Mouse (Mus musculus): ENCODE results near the gene Cox15. TPM values are rescaled to one million over a fixed set of nuclear protein-coding genes. Genes with fewer than 3 reads are reported as not detected.

Gene Cox15
- polyA plus RNA-seq, 1 experiment, result 34.1 TPM

- no peak overlapping the region for H3K27ac ChIP-seq (replicated peaks; ENCODE audit: low read depth, low read length)
- H3K4me3 ChIP-seq (ENCODE audit: insufficient read depth, low read depth, low read length), result no peak overlapping the region
- no peaks in the 10 kb centered on the region for H3K4me1 ChIP-seq (ENCODE audit: control insufficient read depth, insufficient read depth, insufficient read length, low read length)
These were observed 47.9 kb downstream of the Cox15 start for GRCm38 (mm10) chr19:43704787-43705497.

GRCm38 (mm10) chr19:43704211-43704610, 48.6 kb downstream of the Cox15 start:
- no peak overlapping the region for H3K27ac ChIP-seq (replicated peaks; ENCODE audit: low read depth, low read length)
- no peaks in the 10 kb centered on the region for H3K4me1 ChIP-seq (ENCODE audit: control insufficient read depth, insufficient read depth, insufficient read length, low read length)
- no peak overlapping the region for H3K4me3 ChIP-seq (ENCODE audit: insufficient read depth, low read depth, low read length)

GRCm38 (mm10) chr19:43699763-43700155, 53.0 kb downstream of the Cox15 start:
- H3K4me1 ChIP-seq (ENCODE audit: control insufficient read depth, insufficient read depth, insufficient read length, low read length), result no peaks in the 10 kb centered on the region
- no peak overlapping the region for H3K27ac ChIP-seq (replicated peaks; ENCODE audit: low read depth, low read length)
- H3K4me3 ChIP-seq (ENCODE audit: insufficient read depth, low read depth, low read length), result no peak overlapping the region

- Histone ChIP-seq H3K27ac (replicated peaks; ENCODE audit: low read depth, low read length) (no peak overlapping the region), H3K4me3 (ENCODE audit: insufficient read depth, low read depth, low read length) (no peak overlapping the region), H3K4me1 (ENCODE audit: control insufficient read depth, insufficient read depth, insufficient read length, low read length) (no peaks in the 10 kb centered on the region)
These were observed 53.6 kb downstream of the Cox15 start for GRCm38 (mm10) chr19:43699021-43699762.

- Histone ChIP-seq H3K4me3 (ENCODE audit: insufficient read depth, low read depth, low read length) (no peak overlapping the region), H3K4me1 (ENCODE audit: control insufficient read depth, insufficient read depth, insufficient read length, low read length) (no peaks in the 10 kb centered on the region)
These were observed 55.0 kb downstream of the Cox15 start for GRCm38 (mm10) chr19:43697666-43698370.

GRCm38 (mm10) chr19:43695514-43695964, 57.3 kb downstream of the Cox15 start:
- Histone ChIP-seq H3K27ac (replicated peaks; ENCODE audit: low read depth, low read length) (no peak overlapping the region), H3K4me1 (ENCODE audit: control insufficient read depth, insufficient read depth, insufficient read length, low read length) (no peaks in the 10 kb centered on the region), H3K4me3 (ENCODE audit: insufficient read depth, low read depth, low read length) (no peak overlapping the region)

More at GRCm38 (mm10) chr19:43697666-43698370, 55.0 kb downstream of the Cox15 start:
- H3K27ac ChIP-seq (replicated peaks; ENCODE audit: low read depth, low read length), result no peak overlapping the region

GRCm38 (mm10) chr19:43692815-43693214, 60.0 kb downstream of the Cox15 start:
- H3K27ac ChIP-seq (replicated peaks; ENCODE audit: low read depth, low read length), result no peak overlapping the region
- no peaks in the 10 kb centered on the region for H3K4me1 ChIP-seq (ENCODE audit: control insufficient read depth, insufficient read depth, insufficient read length, low read length)
- no peak overlapping the region for H3K4me3 ChIP-seq (ENCODE audit: insufficient read depth, low read depth, low read length)

GRCm38 (mm10) chr19:43689419-43690246, 63.2 kb downstream of the Cox15 start, which contains the start of gene Entpd7:
Entpd7 (plus strand) TSS chr19:43689672.
- H3K4me3 ChIP-seq (ENCODE audit: insufficient read depth, low read depth, low read length), result peak within 1 kb of the TSS; percentile 77
- no peaks in the 10 kb centered on the region for H3K4me1 ChIP-seq (ENCODE audit: control insufficient read depth, insufficient read depth, insufficient read length, low read length)
- 0 out of 2 replicates have a peak within 1 kb of the TSS, but pooled peaks have one; percentile 23 for H3K27ac ChIP-seq (replicated peaks; ENCODE audit: low read depth, low read length)

Other genes with a start within 250 kb of the Cox15 start
- 21.7 and 26.5 TPM in 2 replicates for gene Got1, start 228.4 kb downstream of the Cox15 start, polyA plus RNA-seq (2012; ENCODE audit: insufficient read depth, insufficient read length, missing spikeins)
- not detected in 2 replicates for gene Nkx2-3, start 140.7 kb downstream of the Cox15 start, polyA plus RNA-seq (2012; ENCODE audit: insufficient read depth, insufficient read length, missing spikeins)
- 33.1 and 35.6 TPM in 2 replicates for gene Slc25a28, start 78.1 kb downstream of the Cox15 start, polyA plus RNA-seq (2012; ENCODE audit: insufficient read depth, insufficient read length, missing spikeins)
- gene Entpd7, start 63.3 kb downstream of the Cox15 start, polyA plus RNA-seq (2012; ENCODE audit: insufficient read depth, insufficient read length, missing spikeins), result 1.7 and 2.0 TPM in 2 replicates
- 19.4 and 22.1 TPM in 2 replicates for gene Cutc, start within 50 bp of the Cox15 start, polyA plus RNA-seq (2012; ENCODE audit: insufficient read depth, insufficient read length, missing spikeins)
- 1.1 TPM in 1 of 2 replicates, not detected in the other for gene Abcc2, start 29.2 kb upstream of the Cox15 start, polyA plus RNA-seq (2012; ENCODE audit: insufficient read depth, insufficient read length, missing spikeins)
- 4.5 and 4.7 TPM in 2 replicates for gene Dnmbp, start 187.2 kb upstream of the Cox15 start, polyA plus RNA-seq (2012; ENCODE audit: insufficient read depth, insufficient read length, missing spikeins)
- gene Cpn1, start 233.6 kb upstream of the Cox15 start, polyA plus RNA-seq (2012; ENCODE audit: insufficient read depth, insufficient read length, missing spikeins), result not detected in 2 replicates

All from brown adipose tissue, adult 24 weeks (tissue).